Mouse (Mus musculus) spleen, postnatal 36 days (tissue): ENCODE measurements around the gene Bsdc1.

ENCODE experiments used
- DNase-seq, 2 experiments: peaks; one replicate each; pipeline ENCODE4 v3.0.0; 2022; ENCODE audit warnings: low spot score in 2 of 2, mixed read lengths in 1 of 2

Bsdc1 gene

DNA sequence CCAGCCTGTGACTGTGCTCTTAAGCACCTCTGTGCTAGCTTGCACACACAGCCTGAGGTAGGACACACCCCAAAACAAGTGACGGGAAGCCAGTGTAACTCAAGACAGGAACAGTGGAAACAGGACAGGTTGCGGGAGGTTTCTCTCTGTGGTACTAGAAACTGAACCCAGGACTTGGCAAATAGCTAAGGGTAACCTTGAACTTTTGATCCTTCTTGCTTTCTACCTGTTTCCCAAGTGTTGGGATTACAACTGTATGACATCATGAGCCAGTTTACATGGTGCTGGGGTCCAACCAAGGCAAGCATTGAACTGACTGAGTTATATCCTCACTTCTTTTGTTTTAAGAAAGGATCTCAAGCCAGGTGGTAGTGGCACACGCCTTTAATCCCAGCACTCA is 18.5 kb downstream of the Bsdc1 start:
- no peak for DNase-seq

- DNase-seq, result no peak
Measured at GRCm38 (mm10) chr4:129481090-129481489, 19.7 kb downstream of the Bsdc1 start.

DNA sequence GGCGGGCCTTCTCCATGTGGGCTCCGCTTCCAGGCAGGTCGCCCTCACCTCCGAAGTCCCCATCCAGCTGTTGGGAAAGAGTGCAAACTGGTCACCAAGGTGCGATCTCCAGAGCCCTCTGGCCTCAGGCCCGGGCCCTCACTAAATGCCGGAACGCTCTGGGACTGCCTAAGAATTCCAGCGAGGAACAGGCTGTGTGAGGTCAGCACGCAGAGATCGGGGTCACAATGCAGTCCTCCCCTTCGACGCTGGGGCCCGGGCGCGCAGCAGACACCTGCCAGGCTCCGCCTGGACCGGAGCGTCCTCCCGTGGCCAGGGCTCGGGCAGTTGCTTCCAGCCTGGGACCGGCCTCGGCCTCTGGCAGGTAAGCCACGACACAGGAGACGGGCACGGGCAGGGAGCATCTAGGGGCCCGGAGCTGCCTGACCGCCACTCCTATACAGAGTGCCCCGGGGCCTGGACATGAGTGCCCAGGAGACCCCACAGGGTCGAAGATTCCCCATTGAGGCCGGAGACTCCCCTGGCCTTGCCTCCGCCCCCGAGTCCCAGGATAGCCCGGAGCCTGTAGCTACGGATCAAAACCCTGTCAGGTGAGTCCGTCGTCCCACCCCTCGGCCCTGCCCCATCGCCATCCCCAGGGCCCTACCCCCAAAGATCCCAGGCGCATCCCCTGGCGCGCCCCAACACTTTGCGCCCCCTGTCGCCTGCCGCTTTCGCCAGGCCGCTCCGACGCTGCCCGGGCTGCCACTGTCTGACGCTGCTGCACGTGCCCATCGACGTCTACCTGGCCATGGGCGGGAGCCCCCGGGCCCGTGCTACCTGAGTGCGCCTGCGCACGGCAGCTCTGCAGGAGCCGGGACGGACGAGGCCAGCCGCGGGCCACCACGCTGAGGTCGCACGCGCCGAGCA is 29.8 kb downstream of the Bsdc1 start, which contains the start of the genes Tssk3 and Fam229a:
TSS of gene Tssk3 (minus strand) at position 51 of the 909 bp plus-strand sequence.
TSS of gene Fam229a (plus strand) at position 219 of the 909 bp plus-strand sequence.
- DNase-seq, result no peak

DNA sequence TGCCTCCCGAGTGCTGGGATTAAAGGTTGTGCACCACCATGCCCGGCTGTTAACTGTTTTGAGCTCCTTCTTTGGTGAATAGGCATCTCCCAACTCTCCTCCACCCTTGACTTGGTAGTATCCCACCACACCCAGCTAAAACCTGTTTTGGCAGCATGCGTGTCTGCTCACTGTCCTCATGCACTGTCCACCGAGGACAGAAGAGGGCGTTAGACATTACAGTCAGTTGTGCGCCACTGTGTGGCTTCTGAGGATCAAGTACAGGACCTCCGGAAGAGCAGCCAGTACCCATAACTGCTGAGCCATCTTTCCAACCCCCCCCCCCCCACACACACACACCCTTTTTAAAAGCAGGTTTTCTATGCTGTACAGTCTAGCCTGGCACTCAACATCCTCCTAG is 33.3 kb downstream of the Bsdc1 start:
- no peak for DNase-seq

DNA sequence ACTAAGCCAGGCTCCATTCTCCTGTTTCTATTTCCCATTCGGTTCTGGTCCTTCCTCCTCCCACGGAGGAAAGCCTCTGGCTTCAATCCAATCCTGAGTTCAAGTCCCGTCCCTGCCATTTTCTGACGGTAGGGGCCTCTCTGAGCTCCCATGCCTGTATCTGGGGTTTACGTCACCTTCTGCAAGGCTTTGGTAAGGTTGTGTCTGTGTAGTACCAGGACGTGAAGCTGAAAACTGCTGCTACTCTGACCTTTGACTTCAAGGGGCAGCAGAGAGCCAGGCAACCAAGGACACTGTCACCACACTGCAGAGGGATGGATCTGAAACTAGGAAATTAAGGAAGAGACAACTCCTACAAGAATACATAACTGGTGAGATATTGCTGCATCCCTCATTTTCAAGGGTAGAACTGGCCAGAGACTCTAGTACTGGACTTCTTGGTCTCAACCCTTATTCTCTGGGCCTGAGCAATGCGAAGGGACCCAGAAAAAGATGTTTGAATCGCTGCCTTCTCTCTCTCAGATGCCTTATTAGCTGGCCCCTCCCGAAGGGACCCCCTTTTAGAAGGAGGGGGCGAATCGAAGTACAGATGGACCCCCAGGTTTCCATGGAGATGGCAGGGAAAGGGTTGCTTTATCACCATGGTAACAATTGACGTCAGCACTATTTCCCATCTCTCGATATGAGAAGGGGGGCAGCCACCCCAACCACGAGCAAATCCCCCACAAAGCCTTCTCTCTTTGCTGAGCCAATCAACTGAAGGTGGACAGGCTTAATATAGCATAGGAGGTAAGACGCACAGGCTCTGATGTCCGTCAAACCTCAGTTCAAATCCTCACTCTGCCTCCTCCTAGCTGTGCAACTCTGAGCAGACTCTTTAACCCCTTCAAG is 34.5 kb downstream of the Bsdc1 start:
- DNase-seq, result peak in 1 of 2 experiments; percentile 53

GRCm38 (mm10) chr4:129496631-129497030 is 35.2 kb downstream of the Bsdc1 start:
- peak; percentile 66 to 69 for DNase-seq

DNA sequence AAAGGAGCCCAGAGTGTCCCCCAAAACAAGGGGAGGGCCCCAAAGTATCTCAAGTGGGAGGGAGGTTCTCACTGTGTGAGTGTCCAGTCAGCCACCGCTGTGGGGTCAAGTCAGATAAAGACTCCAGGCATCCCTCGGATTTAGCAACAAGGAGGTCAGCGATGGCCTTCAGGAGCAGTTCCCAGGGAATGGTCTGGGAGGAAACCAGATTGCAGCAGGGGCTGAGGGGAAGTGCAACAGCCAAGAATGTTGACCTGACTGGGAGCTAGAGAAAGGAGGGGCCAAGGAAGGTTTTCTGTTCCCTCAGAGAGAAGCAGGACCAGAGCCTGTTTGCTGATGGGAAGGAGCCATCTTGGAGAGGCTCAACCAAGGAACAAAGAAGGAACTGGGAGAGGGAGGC is 37.6 kb downstream of the Bsdc1 start:
- DNase-seq, result no peak

GRCm38 (mm10) chr4:129500017-129500416 is 38.6 kb downstream of the Bsdc1 start:
- DNase-seq, result no peak

DNA sequence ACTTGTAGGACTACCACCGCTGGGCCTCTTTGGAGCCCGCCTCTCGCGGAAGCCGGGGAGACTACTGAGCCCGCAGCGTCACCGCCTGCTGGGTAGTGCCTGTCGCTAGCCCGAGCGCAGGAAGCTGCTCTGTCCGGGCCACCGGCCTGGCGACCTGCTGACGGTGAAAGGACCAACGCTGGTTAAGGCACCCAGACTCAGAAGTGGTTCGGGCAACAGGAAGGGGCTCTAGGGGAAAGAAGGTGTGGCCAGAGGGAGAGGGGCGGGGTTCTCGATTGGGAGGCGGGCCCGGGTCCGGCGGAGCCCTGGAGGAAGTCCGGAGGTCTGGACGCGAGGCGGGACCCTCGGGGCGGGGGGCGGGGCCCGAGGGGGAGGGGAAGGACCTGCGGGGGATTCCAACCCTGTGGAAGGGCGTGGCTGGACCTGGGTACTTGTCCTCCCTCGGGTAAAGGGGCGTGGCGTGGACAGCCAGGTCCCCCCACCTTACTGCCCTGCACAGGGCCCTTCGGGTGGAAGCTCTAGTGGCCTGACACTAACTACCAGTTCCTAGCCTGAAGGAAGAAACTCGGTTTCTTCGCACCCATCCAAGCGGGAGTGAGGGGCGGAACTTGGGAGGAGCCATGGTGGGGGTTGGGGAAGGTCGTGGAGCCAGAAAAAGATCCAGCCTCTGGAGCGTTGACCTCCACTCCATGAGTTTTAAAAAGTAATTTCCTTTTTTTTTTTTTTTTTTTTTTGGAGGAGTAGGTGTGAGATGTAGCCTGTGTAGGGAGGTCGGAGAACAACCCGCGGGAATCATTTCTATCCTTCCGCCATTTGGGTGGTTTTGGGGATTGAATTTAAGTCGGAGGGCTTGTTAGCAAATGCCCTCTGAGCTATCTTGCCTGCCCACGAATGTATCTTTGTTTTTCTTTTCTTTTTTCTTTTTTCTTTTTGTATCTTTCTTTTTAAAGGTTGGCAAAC is 39.5 kb downstream of the Bsdc1 start:
- DNase-seq, result peak; percentile 89

GRCm38 (mm10) chr4:129502327-129502888 is 41.0 kb downstream of the Bsdc1 start:
- DNase-seq, result no peak

- no peak for DNase-seq
Measured at GRCm38 (mm10) chr4:129502901-129503444, 41.6 kb downstream of the Bsdc1 start.

- DNase-seq, result no peak
Measured at GRCm38 (mm10) chr4:129505511-129505910, 44.1 kb downstream of the Bsdc1 start.

DNA sequence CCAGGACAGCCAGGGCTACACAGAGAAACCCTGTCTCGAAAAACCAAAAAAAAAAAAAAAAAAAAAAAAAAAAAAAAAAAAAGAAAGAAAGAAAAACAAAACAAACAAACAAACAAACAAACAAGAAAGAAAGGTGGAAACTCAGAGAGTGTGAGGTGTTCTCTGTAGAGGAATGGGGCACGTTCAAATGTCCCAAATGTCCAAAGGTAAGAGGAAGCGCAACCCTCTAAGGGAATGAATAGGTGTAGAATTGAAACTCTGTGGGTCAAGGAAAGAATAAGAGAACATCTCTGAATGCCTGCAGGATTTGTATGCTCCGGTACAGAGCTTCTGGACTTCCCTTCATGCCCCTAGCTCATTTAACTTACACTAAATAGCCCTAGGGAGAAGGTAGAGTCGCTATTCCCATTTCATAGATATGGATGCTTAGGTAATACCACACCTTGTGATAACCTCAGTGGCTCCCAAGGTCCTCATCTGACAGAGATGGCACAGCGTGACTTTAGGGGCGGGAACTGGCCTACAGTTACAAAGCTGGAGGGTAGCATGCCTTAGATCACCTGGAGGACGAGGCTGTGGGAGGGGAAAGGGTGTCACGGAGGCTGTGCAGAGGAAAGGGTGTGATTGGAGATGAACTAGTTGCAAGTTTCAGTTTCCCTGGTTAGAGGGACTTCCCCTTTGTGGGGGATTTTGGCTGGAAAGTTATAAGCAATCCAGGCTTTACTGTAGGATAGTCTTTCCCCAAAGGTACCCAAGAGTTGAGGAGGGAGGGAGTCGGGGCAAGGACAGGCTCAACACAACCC is 46.3 kb downstream of the Bsdc1 start:
- peak in 1 of 2 experiments; percentile 34 for DNase-seq

GRCm38 (mm10) chr4:129508237-129508515 is 46.8 kb downstream of the Bsdc1 start:
- no peak for DNase-seq

- no peak for DNase-seq
Measured at GRCm38 (mm10) chr4:129508834-129509600, 47.6 kb downstream of the Bsdc1 start.

DNA sequence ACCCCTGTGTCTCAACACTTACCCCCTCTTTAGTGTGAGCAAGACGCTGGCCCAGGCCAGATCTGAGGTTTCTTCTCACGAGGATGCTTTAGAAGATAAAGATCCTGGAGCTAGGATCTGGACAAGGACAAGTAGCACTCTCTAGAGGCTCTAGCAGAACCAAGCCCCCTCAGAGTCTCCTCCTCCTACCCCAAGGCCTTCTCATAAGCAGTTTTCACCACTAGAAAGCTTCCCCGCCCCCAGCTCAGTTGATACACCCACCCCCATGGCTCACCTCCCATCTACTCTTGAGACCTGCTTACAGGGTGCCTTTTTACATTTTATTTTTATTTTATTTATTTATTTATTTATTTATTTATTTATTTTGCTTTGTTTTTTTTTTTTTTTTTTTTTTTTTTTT is 48.3 kb downstream of the Bsdc1 start:
- DNase-seq, result no peak

DNA sequence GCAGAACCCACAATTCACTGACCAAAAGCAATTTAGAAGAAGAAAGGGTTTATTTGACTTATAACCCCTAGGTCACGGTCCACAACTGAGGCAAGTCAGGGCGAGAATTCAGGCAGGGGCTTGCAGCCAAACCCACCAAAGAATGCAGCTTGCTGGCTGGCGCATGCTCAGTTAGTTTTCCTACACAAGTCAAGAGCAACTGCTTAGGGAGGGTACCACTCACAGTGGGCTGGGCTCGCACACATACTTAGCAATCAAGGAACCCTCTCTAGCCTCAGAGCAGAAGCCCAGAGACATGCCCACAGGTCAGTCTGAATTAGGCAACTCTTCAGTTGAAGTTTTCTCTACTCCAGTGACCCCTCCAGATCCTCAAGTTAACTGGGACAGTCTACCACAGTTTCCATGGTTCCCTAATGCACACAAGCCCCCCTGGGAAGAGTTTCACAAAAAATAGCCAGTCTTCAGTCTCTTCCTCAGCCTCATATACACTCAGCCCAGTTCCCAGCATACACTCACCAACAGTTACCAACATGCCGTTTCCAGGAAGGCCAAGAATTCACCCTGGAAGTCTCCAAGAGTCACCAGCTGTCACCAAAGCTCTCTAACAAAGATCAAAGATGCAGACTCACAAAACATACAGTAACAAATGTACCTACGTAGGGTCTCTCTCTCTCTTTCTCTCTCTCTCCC is 49.5 kb downstream of the Bsdc1 start:
- DNase-seq, result no peak

GRCm38 (mm10) chr4:129511413-129512096 is 50.2 kb downstream of the Bsdc1 start:
- no peak for DNase-seq
